Mouse (Mus musculus) gastrocnemius, adult 2 months (tissue): ENCODE measurements at regions not wholly inside any gene's neighbourhood (a gene's known extent, or its start where the extent isn't known, plus 50 kb on each side); places are given as distances from the start of the nearest gene placed in this dataset.

Experiments used
- DNase-seq: peaks from one replicate; pipeline ENCODE4 v3.0.0; 2022
- H3K27ac ChIP-seq: fragments of 200-600 bp; 2 replicates; pipeline ENCODE4 v1.8.1; 2022; ENCODE audit warnings: mild to moderate bottlenecking
- H3K4me3 ChIP-seq: fragments of 200-600 bp; 2 replicates; pipeline ENCODE4 v1.8.1; 2022; ENCODE audit warnings: mild to moderate bottlenecking, moderate library complexity
- CTCF ChIP-seq: fragments of 200-600 bp; IDR thresholded peaks from 2 replicates; pipeline ENCODE4 v1.8.1; 2022; ENCODE audit warnings: antibody characterized with exemption, mild to moderate bottlenecking, moderate library complexity
- intact Hi-C: fragments of 180-260 bp; cut with DNase I; formaldehyde crosslinking; loops from one replicate; pipeline ENCODE4 v1.15.1; 2025

GRCm38 (mm10) chr14:98873446-98873845 lies 120.7 kb downstream of the Rpl36a-ps1 start:
- intact Hi-C loops, result no loop called here
- no peak for DNase-seq
- no peak for TF ChIP-seq CTCF
- no peak overlapping the region for H3K4me3 ChIP-seq
- H3K27ac ChIP-seq, result no peak overlapping the region

- DNase-seq, result no peak
- Histone ChIP-seq H3K4me3 (no peak overlapping the region), H3K27ac (no peak overlapping the region)
- intact Hi-C loops, result no loop called here
- TF ChIP-seq CTCF, result no peak
Measured at GRCm38 (mm10) chr14:98869888-98870287, 124.2 kb downstream of the Rpl36a-ps1 start.

GRCm38 (mm10) chr14:98866880-98867279 lies 127.2 kb downstream of the Rpl36a-ps1 start:
- no peak overlapping the region for H3K4me3 ChIP-seq
- intact Hi-C loops, result no loop called here
- no peak for TF ChIP-seq CTCF
- no peak overlapping the region for H3K27ac ChIP-seq
- DNase-seq, result no peak

GRCm38 (mm10) chr14:98864001-98864400 lies 130.1 kb downstream of the Rpl36a-ps1 start:
- H3K4me3 ChIP-seq, result no peak overlapping the region
- no peak for TF ChIP-seq CTCF
- H3K27ac ChIP-seq, result no peak overlapping the region
- DNase-seq, result no peak
- intact Hi-C loops, result no loop called here

GRCm38 (mm10) chr14:98863598-98863997 lies 130.5 kb downstream of the Rpl36a-ps1 start:
- DNase-seq, result no peak
- TF ChIP-seq CTCF, result no peak
- no peak overlapping the region for H3K27ac ChIP-seq
- intact Hi-C loops, result no loop called here
- H3K4me3 ChIP-seq, result no peak overlapping the region

- TF ChIP-seq CTCF, result no peak
- intact Hi-C loops, result no loop called here
- DNase-seq, result no peak
- Histone ChIP-seq H3K4me3 (no peak overlapping the region), H3K27ac (no peak overlapping the region)
Measured at GRCm38 (mm10) chr14:98862095-98862735, 131.9 kb downstream of the Rpl36a-ps1 start.

GRCm38 (mm10) chr14:98858801-98859200 lies 135.3 kb downstream of the Rpl36a-ps1 start:
- no peak for DNase-seq
- no peak overlapping the region for H3K4me3 ChIP-seq
- TF ChIP-seq CTCF, result no peak
- intact Hi-C loops, result no loop called here
- no peak overlapping the region for H3K27ac ChIP-seq

GRCm38 (mm10) chr14:98848500-98848899 lies 145.6 kb downstream of the Rpl36a-ps1 start:
- Histone ChIP-seq H3K4me3 (no peak overlapping the region), H3K27ac (no peak overlapping the region)
- no peak for DNase-seq
- no peak for TF ChIP-seq CTCF
- intact Hi-C loops, result no loop called here

GRCm38 (mm10) chr14:98844221-98844620 lies 149.9 kb downstream of the Rpl36a-ps1 start:
- intact Hi-C loops, result no loop called here
- no peak for TF ChIP-seq CTCF
- no peak for DNase-seq
- no peak overlapping the region for H3K27ac ChIP-seq
- no peak overlapping the region for H3K4me3 ChIP-seq

- H3K4me3 ChIP-seq, result no peak overlapping the region
- no peak overlapping the region for H3K27ac ChIP-seq
- no peak for TF ChIP-seq CTCF
- intact Hi-C loops, result no loop called here
- no peak for DNase-seq
Measured at GRCm38 (mm10) chr14:98834316-98834715, 159.8 kb downstream of the Rpl36a-ps1 start.

GRCm38 (mm10) chr14:98833230-98833999 lies 160.7 kb downstream of the Rpl36a-ps1 start:
- H3K27ac ChIP-seq, result no peak overlapping the region
- no peak for TF ChIP-seq CTCF
- H3K4me3 ChIP-seq, result no peak overlapping the region
- intact Hi-C loops, result no loop called here
- no peak for DNase-seq

GRCm38 (mm10) chr14:98832401-98832800 lies 161.7 kb downstream of the Rpl36a-ps1 start:
- Histone ChIP-seq H3K27ac (no peak overlapping the region), H3K4me3 (peak overlapping the region; percentile 45)
- no peak for TF ChIP-seq CTCF
- intact Hi-C loops, result no loop called here
- no peak for DNase-seq

- no peak overlapping the region for H3K27ac ChIP-seq
- no peak for TF ChIP-seq CTCF
- no peak for DNase-seq
- no peak overlapping the region for H3K4me3 ChIP-seq
- intact Hi-C loops, result no loop called here
Measured at GRCm38 (mm10) chr14:98829958-98830633, 164.0 kb downstream of the Rpl36a-ps1 start.

- no peak for DNase-seq
- no peak for TF ChIP-seq CTCF
- H3K27ac ChIP-seq, result no peak overlapping the region
- no peak overlapping the region for H3K4me3 ChIP-seq
- intact Hi-C loops, result no loop called here
Measured at GRCm38 (mm10) chr14:98827490-98827889, 166.6 kb downstream of the Rpl36a-ps1 start.
